Mouse (Mus musculus): ENCODE data around the gene Smyd3.

The Smyd3 gene

DNA sequence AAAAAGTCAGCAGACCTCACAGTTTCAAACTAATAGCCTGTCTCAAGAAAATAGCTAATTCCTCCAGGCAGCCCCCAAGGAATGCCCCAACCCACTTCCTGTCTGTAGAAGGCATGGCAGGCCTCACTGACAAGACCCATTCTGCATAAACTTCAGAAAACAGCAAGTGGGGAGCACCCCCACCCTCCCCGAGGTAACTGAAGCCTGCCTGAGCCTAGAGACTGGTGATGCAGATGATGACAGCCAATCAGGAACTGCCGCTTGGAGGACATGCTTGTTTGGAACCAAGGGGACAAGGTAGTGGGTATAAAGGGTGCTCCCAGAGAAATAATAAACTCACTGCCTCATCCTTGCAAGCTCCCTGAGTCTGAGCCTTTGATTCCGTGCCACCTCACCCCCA, 288.3 kb downstream of the Smyd3 start:
- no peak for DNase-seq (ENCODE audit: low spot score)

DNA sequence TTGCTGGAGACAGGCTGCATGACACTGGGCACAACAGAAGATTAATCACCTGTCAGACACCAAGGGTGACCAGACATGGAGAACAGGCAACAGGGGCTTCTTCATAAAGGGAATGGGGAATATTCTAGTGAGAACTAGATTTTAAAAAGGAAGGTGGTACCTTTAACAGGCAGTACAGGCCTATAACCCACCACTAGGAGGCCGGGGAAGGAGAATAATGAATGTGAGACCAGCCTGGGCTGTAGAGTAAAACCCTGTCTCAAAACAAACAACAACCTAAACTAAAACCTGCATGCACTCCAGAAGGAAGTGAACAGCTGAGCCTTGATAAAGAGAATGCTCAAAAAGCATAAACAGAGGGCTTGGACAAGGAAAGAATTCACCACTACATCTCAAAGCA, 297.6 kb downstream of the Smyd3 start:
- no peak for DNase-seq (ENCODE audit: low spot score)

DNA sequence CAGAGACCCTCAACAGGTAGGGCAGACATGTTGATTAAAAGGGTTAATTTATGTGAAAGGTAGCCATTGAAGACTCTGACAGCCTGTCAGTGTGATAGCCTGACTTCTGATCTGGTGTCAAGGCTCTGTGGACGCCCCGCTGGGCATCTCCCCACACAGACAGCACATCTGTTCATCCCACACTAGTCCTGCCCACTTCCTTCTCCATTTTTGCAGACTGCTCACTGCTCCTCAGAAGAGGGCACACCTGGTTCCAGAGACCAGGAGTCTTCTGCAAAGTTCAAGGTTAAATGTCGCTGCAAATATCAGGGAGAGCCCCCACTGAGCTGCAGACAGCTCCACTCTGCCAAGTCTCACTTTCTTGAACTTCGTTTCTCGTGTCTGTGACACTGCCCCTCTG, 299.8 kb downstream of the Smyd3 start:
- no peak for DNase-seq (ENCODE audit: low spot score)

DNA sequence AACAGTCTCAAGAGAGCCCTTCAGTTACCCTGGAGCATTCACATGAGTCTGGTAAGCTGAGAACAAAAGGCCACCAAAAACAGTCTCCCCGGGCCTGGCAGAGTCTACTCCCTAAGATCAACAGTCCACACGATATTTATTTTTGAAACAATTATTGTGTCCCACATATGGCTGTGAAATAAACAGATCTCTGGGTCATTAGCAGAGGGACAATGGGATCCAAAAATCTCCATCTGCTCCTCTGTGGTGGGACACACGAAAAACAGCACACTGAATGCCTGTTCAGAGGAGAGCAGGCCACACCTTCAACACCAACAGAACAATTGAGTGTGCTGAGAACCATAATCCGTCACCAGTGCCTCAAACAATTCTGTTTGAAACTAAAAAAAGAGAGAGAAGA, 300.8 kb downstream of the Smyd3 start:
- no peak for DNase-seq (ENCODE audit: low spot score)

DNA sequence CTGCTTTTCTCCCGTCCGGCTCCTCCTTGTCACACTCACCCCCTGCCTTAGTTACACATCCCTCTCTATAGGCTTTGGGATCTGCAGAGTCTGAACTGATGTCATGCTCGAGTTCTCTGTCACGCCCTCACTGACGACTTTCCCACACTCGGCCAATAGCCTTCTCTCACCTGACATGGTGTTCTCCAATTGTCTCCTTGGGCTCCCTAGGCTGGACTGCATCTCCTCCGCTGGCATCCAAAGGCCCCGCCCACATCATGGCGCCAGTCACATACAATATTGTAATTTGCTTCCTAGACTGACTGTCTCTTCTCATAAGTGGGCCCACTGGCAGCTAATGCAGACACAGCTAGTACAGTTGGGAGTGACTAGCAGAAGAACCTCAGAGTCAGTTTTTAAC, 304.5 kb downstream of the Smyd3 start:
- DNase-seq (ENCODE audit: low spot score) = no peak

GRCm38 (mm10) chr1:179212295-179212694, 305.5 kb downstream of the Smyd3 start:
- DNase-seq (ENCODE audit: low spot score) = no peak

GRCm38 (mm10) chr1:179211313-179211712, 306.5 kb downstream of the Smyd3 start:
- DNase-seq (ENCODE audit: low spot score) = no peak

- DNase-seq (ENCODE audit: low spot score) = no peak
These were observed 309.8 kb downstream of the Smyd3 start for GRCm38 (mm10) chr1:179207846-179208595.

DNA sequence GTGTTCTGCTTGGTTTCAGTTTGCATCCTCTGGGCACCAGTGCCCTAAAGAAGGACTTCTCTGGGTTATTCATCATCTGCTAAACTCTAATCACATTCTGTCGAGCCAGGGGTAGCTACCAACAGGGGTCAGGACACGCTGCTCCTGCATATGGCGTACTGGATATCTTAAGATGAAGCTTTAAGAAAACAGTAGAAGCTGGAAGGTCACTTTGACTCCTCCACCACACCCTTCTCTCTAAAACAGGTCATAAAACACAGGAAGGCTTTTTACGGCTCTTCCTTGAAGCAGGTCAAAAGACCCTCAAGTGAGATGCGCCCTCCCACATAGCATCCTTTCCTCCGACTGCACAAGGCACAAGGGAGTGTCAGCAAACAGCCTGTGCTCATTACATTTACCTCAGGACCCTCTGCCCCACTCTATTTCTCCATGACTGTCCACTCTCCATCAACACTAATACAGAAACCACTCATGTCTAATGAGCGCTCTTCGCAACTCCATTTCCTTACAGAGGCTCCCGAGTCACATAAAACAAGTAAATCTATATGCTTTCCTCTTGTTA, 310.6 kb downstream of the Smyd3 start:
- no peak for DNase-seq (ENCODE audit: low spot score)

DNA sequence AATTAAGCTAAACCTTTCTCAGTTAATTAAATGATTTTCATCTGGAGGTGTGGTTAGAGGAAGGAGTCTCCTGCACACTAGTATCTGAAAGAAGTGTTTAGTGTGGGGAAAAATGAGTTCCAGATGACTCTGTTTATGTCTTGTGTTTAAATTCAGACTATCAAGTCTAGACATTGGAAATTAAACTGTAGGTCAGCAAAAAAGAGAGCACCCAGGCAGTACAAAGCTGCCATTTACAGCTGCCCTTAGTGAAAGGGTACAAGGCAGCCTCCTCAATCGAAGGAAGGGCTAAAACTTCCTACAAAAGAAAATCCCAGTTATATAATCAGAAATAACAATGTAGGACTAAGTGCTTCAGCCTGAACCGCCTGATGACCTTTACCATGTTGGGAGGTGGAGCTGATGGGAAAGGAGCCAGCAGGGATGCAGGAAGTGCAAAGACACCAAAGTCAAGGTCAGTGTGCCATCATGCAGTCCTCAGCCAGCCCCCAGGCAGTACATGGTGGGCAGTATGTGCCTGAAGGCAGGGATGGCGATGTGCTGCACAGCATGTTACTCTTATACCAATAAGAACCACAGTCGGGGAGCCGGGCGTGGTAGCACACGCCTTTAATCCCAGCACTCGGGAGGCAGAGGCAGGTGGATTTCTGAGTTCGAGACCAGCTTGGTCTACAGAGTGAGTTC, 319.2 kb downstream of the Smyd3 start:
- no peak for DNase-seq (ENCODE audit: low spot score)

- DNase-seq (ENCODE audit: low spot score) = no peak
These were observed 319.9 kb downstream of the Smyd3 start for GRCm38 (mm10) chr1:179197821-179198516.

DNA sequence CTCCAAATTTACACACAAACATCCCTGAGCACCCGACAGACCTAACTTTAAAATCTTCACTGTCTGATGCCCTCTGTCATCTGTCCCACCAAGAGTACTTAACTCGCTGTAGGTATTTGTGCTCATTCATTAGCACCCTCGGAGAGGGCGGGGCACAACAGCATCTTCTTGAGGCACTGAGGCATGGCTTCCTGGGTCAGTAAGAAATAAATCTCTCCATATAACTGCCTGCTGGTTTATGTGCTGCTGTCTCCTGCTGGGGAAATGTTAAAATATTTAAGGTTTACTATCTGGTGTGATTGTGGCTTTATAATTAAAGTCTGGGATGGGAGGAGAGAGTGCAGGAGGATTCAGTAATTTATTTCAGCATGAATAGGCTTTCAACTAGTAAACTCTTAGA, 320.7 kb downstream of the Smyd3 start:
- no peak for DNase-seq (ENCODE audit: low spot score)

DNA sequence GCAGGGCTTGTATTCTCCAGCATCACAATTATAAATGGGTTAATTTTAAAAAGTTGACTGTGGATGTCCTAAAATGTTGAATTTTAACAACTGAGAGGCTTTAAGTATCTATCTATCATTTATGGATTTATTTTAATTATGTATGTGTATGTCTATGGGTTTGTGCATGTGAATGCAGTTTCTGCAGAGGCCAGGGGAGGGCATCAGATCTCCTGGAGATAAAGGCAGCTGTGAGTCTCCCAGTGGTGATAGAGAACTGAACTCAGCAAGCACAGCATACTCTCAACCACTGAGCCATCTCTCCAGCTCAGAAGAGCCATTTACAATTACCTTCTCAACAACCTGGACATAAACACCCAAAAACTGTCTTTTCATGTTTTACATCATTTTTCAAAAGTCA, 321.4 kb downstream of the Smyd3 start:
- DNase-seq (ENCODE audit: low spot score) = no peak

GRCm38 (mm10) chr1:179192781-179193180, 325.1 kb downstream of the Smyd3 start:
- no peak for DNase-seq (ENCODE audit: low spot score)

DNA sequence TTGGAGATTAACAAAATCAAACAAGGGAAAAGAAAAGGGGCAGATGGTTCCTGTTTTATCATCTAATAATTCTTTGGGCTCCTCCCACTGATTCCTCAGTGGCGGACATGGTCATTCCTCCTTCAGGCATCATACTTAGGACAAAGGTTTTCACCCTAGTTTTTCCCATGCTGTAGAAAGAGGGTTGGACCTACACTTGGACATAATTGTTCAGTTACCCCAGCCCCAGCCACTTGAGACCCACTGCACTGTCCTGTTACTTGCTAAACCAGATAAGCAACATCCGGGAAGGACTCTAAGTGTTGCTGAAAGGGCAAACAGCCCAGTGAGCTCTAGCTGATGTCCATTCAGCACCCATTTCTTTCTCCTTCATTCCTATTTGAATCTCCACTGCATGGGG, 327.0 kb downstream of the Smyd3 start:
- no peak for DNase-seq (ENCODE audit: low spot score)

- no peak for DNase-seq (ENCODE audit: low spot score)
These were observed 330.7 kb downstream of the Smyd3 start for GRCm38 (mm10) chr1:179187171-179187570.

GRCm38 (mm10) chr1:179184631-179185030, 333.2 kb downstream of the Smyd3 start:
- DNase-seq (ENCODE audit: low spot score) = no peak

DNA sequence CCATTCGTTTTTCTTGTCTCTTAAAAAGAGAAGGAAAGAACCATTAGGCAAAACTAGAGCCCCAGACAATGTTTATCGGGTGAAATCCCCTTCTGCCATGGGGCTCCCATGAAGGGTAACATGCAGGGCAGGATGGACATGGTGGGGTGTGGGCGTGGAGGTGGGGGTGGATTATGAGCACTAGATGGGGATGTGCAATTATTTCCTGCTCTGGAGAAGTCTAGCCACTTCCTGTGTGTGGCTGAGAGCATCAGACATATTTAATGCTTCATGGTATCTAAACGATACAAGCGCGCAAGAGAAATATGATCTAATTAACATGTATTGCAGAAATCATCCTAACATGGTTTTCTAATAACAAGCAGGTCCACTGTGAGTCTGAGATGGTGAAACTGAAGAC, 334.3 kb downstream of the Smyd3 start:
- no peak for DNase-seq (ENCODE audit: low spot score)

DNA sequence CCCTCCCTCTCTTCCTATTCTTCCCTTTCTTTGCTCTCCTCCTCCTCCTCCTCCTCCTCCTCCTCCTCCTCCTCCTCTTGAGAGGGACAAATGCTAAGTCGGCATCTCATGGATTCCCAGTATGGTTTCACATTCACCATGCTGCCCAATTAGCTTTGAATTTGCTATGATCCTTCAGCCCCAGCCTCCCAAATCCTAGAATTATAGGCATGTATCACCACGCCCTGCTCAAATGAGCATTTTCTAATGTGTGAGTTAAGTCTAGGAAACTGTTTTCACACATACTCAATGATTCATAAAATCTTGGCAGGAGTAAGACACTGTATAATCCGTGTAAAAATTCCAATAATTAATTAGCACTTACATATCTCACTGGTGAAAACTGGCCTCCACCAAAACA, 337.3 kb downstream of the Smyd3 start:
- no peak for DNase-seq (ENCODE audit: low spot score)

DNA sequence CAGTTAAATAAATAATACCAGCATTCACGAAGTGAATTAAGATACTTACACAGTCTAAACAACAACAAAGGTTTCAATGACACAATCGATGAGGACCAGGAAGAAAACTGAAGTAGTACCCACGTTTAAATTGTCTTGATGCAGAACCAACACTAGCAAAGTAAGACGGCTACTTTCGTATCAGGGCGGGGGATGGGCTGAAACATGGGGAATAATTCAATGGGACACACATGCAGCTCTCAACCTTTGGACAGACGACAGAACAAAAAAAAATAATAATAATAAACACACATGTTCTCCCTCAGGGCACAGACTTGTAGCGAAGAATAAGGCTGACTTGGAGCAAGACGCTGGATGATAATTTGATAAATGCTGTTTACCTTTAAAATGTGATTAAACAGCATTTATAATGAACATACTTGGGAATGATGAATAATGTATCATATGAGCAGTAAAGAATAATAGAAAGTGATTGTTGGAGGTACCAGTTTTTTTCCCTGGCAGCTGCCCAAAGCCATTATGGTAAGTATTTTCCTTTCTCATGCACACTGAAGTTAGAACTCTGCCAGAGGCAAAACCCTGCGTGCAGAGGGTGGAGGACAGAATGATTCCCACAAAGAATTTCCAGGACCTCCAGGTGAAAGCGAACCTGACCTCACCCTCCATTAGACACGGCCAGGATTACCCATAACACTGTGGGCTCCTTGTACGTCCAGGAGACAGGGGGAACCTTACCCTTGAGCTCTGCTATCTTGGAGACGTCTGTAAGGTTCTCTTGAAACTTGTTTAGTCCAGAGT, 340.8 kb downstream of the Smyd3 start:
- no peak for DNase-seq (ENCODE audit: low spot score)

DNA sequence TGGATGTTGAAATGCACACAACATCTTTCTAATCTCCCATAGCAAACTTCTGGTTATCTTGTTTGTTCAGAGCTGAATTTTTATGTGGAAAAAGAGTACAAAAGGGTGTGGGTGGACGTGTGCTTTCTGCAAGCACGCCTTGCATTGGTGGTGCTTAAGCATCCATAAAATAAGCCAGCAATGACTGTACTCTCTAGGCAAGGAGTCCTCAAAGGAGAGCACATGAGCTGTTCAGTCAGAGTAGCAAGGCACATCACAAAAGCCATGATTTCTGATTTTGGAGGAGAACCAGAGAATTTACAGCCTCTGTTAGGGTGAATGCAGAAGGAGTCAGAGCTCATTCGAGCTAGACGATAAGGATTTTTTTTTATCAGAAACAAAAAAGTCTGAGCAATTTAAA, 343.6 kb downstream of the Smyd3 start:
- DNase-seq (ENCODE audit: low spot score) = no peak

DNA sequence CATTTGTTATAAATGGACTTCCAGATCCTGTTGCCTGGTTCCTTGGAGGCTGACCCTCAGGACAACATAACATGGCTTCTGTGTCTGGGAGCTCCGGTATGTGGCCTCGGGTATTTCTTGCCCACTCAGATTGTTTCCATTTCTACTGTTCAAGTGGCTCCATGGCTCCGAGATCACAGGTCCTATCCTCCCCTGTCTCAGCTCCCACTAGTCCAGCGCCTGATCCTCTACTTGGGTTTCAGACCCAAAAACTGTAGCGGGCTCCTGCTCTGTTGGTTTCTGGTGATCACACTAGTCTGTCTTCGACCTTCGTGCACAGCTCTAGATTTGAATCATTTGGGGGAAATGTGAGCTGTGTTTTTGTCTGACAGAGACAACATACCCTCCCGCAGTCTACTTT, 347.3 kb downstream of the Smyd3 start:
- DNase-seq (ENCODE audit: low spot score) = no peak

Data from ovary, postnatal 14 days (tissue).